Mouse (Mus musculus) myocyte (in vitro differentiated cells): ENCODE data around the gene Setd1b.

Experiments
- E2F4 ChIP-seq: IDR thresholded peaks from one replicate; pipeline ENCODE4 v1.6.1; 2011; ENCODE audit warnings: mild to moderate bottlenecking, control low read depth, moderate library complexity; ENCODE audit not compliant: insufficient read depth
- MAX ChIP-seq: IDR thresholded peaks from one replicate; pipeline ENCODE4 v1.6.1; 2011; ENCODE audit warnings: low read depth, mild to moderate bottlenecking, control low read depth
- USF1 ChIP-seq: IDR thresholded peaks from one replicate; pipeline ENCODE4 v1.6.1; 2011; ENCODE audit warnings: low read depth, mild to moderate bottlenecking, control low read depth, moderate library complexity

DNA sequence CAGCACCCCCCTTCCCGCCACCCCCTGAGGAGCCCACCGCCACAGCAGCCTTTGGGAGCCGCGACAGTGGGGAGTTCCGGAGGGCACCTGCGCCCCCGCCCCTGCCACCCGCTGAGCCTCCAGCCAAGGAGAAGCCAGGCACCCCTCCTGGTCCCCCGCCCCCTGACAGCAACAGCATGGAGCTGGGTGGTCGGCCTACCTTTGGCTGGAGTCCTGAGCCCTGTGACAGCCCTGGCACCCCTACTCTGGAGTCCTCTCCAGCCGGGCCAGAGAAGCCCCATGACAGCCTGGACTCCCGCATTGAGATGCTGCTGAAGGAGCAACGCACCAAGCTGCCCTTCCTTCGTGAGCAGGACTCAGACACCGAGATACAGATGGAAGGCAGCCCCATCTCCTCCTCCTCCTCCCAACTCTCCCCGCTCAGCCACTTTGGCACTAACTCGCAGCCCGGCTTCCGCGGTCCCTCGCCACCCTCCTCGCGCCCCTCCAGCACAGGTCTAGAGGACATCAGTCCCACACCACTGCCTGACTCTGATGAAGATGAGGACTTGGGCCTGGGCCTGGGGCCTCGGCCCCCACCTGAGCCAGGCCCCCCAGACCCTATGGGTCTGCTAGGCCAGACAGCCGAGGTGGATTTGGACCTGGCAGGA, 6.2 kb downstream of the Setd1b start:
- TF ChIP-seq MAX: no peak
- TF ChIP-seq E2F4: no peak
- no peak for TF ChIP-seq USF1
